Mouse (Mus musculus): ENCODE measurements around the gene Gigyf2. TPM values are rescaled to one million over a fixed set of nuclear protein-coding genes. Genes with fewer than 3 reads are reported as not detected.

The Gigyf2 gene
- polyA plus RNA-seq, 1 experiment = 14.4 TPM

DNA sequence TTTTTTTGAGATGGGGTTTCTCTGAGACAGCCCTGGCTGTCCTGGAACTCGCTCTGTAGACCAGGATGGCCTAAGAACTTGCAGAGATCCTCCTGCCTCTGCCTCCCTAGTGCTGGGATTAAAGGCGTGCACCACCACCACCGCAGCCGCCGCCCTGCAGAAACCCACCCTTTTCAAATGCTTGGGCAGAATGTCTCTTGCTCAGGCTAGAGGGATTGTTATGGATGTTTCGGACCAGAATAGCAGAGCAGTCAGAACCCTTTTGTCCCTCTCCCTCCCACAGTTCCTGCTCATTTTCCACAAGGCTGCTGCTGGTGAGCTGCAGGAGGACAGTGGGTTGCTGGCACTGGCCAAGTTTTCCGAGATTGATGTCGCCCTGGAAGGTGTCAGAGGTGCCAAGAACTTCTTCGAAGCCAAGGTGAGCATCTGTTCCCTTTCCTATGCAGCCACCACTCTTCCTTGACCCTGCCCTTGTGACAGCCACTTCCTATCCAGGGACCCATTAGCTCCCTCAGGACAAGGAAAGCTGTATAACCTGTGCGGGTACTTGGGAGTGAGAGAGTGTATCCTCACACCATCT, 29.4 kb upstream of the Gigyf2 start:
- Histone ChIP-seq H3K36me3 (ENCODE audit: control insufficient read depth, insufficient read depth) (no peaks in the 10 kb centered on the region), H3K4me3 (ENCODE audit: insufficient read depth, poor library complexity, severe bottlenecking) (no peak overlapping the region), H3K79me3 (ENCODE audit: low read depth) (no peaks in the 10 kb centered on the region), H3K27me3 (ENCODE audit: control insufficient read depth, insufficient read depth, insufficient read length) (peaks cover 11% of the 10 kb centered on the region), H3K79me2 (ENCODE audit: control insufficient read depth, insufficient read depth) (no peaks in the 10 kb centered on the region), H3ac (ENCODE audit: control insufficient read depth, insufficient read length, low read depth) (no peak overlapping the region)
- TF ChIP-seq USF1 (IDR thresholded peaks at IDR 0.05; ENCODE audit: low read depth) (no peak), CTCF (IDR thresholded peaks at IDR 0.05; ENCODE audit: control insufficient read depth, insufficient read depth, insufficient read length) (no peak), MYOD1 (IDR thresholded peaks at IDR 0.05; ENCODE audit: control insufficient read depth, insufficient read length, low read depth) (no peak), MAX (IDR thresholded peaks at IDR 0.05) (no peak)

DNA sequence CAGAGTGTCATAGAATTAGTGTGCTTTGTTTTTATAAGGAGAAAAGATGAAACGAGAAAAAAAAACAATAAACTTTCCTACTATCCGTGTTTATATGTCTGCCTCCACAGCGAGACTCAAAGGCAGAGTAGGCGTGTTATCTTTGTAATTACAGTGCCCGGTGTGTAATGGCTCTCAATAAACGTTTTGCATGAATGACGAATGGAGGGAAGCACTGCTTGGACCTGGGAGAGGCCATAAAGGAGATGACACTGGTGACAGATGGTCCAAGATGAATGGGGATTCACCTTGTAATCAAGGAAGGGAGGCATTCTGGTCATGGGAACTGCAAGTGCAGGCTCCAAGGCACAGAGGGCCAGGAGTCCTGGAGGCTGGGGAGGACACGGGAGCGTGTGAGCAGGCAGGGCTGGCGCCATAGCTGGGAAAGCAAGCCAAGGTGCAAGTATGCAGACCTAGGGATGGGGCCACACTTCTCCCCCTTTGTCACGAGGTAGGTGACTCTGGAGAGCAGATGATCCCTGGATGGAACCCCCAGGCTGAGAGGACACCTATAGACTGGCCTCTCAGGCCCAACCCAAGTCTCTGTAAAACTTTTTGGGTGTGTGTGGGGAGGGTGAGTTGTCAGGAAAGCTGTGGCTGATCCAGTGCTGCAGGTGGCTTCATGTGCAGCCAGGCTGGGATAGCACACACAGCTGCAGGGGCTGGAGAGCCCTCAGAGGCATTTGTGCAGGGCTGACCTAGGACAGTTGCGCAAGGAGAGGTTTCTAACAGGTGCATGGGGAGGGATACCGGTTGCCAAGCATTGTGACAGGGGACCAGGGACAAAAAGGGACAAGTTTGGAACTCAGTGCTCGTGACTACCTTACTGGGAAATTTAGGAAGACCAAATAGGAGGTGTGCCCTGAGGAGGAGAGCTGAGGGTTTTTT, 26.2 kb upstream of the Gigyf2 start:
- no peaks in the 10 kb centered on the region for H3K79me2 ChIP-seq (ENCODE audit: control insufficient read depth, insufficient read depth)
- TF ChIP-seq CEBPB (IDR thresholded peaks at IDR 0.05; ENCODE audit: low read depth) (no peak), MYOD1 (IDR thresholded peaks at IDR 0.05; ENCODE audit: control insufficient read depth, insufficient read length, low read depth) (no peak), USF1 (IDR thresholded peaks at IDR 0.05; ENCODE audit: low read depth) (no peak), CTCF (IDR thresholded peaks at IDR 0.05; ENCODE audit: control insufficient read depth, insufficient read depth, insufficient read length) (no peak), MAX (IDR thresholded peaks at IDR 0.05) (no peak), FOSL1 (IDR thresholded peaks at IDR 0.05; ENCODE audit: insufficient read depth, low read length, poor library complexity, severe bottlenecking) (no peak), MYOG (IDR thresholded peaks at IDR 0.05; ENCODE audit: control insufficient read depth, extremely low read depth, insufficient read length) (no peak)
- peaks cover 11% of the 10 kb centered on the region for H3K27me3 ChIP-seq (ENCODE audit: control insufficient read depth, insufficient read depth, insufficient read length)
- H3K79me3 ChIP-seq (ENCODE audit: low read depth) = no peaks in the 10 kb centered on the region
- no peaks in the 10 kb centered on the region for H3K36me3 ChIP-seq (ENCODE audit: control insufficient read depth, insufficient read depth)
- H3K4me3 ChIP-seq (ENCODE audit: insufficient read depth, poor library complexity, severe bottlenecking) = no peak overlapping the region
- no peak overlapping the region for H3ac ChIP-seq (ENCODE audit: control insufficient read depth, insufficient read length, low read depth)

DNA sequence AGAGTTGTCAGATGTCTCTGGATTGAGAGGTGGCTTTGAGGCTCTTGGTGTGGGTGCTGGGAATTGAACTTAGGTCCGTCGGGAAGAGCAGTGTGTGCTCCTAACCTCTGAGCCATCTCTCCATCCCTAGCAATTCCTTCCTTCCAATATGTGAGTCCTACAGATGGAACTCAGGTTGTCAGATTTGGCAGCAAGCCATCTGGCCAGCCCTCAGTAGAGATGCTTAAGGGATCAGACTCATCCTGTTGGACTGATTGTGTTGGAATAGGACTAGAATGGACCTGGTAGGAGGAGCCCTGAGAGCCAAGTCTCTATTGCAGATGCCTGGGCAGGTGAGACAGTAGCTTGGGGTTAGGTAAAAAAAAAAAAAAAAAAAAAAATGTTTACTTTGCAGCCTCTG, 24.8 kb upstream of the Gigyf2 start:
- no peak overlapping the region for H3ac ChIP-seq (ENCODE audit: control insufficient read depth, insufficient read length, low read depth)
- no peak overlapping the region for H3K4me3 ChIP-seq (ENCODE audit: insufficient read depth, poor library complexity, severe bottlenecking)
- H3K79me2 ChIP-seq (ENCODE audit: control insufficient read depth, insufficient read depth) = no peaks in the 10 kb centered on the region
- no peaks in the 10 kb centered on the region for H3K79me3 ChIP-seq (ENCODE audit: low read depth)
- H3K36me3 ChIP-seq (ENCODE audit: control insufficient read depth, insufficient read depth) = no peaks in the 10 kb centered on the region
- peaks cover 11% of the 10 kb centered on the region for H3K27me3 ChIP-seq (ENCODE audit: control insufficient read depth, insufficient read depth, insufficient read length)
- TF ChIP-seq MYOG (IDR thresholded peaks at IDR 0.05; ENCODE audit: control insufficient read depth, extremely low read depth, insufficient read length) (no peak), FOSL1 (IDR thresholded peaks at IDR 0.05; ENCODE audit: insufficient read depth, low read length, poor library complexity, severe bottlenecking) (no peak), CEBPB (IDR thresholded peaks at IDR 0.05; ENCODE audit: low read depth) (no peak), MAX (IDR thresholded peaks at IDR 0.05) (no peak), MYOD1 (IDR thresholded peaks at IDR 0.05; ENCODE audit: control insufficient read depth, insufficient read length, low read depth) (no peak), USF1 (IDR thresholded peaks at IDR 0.05; ENCODE audit: low read depth) (no peak), CTCF (IDR thresholded peaks at IDR 0.05; ENCODE audit: control insufficient read depth, insufficient read depth, insufficient read length) (no peak)

DNA sequence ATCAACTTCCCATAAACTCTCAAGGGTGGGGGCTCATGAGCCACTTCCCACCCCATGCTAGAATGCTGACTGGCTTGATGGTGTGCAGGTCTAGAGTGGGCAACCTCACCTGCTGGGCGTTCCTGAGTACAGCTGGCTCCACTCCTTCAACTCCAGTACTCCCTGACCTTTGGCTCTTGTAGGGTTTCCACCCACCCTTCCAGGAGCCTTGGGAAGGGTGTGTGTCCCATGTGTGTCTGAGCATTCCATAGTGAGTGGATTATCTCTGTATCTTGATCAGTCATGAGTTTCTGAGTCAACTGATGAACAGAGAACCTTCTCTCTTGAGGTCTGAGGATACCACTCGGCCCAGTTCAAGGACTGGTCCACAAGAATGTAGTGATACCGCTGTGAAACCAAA, 17.8 kb upstream of the Gigyf2 start:
- Histone ChIP-seq H3K79me3 (ENCODE audit: low read depth) (no peaks in the 10 kb centered on the region), H3K79me2 (ENCODE audit: control insufficient read depth, insufficient read depth) (no peaks in the 10 kb centered on the region), H3ac (ENCODE audit: control insufficient read depth, insufficient read length, low read depth) (no peak overlapping the region), H3K4me3 (ENCODE audit: insufficient read depth, poor library complexity, severe bottlenecking) (no peak overlapping the region), H3K36me3 (ENCODE audit: control insufficient read depth, insufficient read depth) (no peaks in the 10 kb centered on the region), H3K27me3 (ENCODE audit: control insufficient read depth, insufficient read depth, insufficient read length) (no peaks in the 10 kb centered on the region)
- TF ChIP-seq CTCF (IDR thresholded peaks at IDR 0.05; ENCODE audit: control insufficient read depth, insufficient read depth, insufficient read length) (no peak), MAX (IDR thresholded peaks at IDR 0.05) (no peak), MYOG (IDR thresholded peaks at IDR 0.05; ENCODE audit: control insufficient read depth, extremely low read depth, insufficient read length) (no peak), CEBPB (IDR thresholded peaks at IDR 0.05; ENCODE audit: low read depth) (no peak)

DNA sequence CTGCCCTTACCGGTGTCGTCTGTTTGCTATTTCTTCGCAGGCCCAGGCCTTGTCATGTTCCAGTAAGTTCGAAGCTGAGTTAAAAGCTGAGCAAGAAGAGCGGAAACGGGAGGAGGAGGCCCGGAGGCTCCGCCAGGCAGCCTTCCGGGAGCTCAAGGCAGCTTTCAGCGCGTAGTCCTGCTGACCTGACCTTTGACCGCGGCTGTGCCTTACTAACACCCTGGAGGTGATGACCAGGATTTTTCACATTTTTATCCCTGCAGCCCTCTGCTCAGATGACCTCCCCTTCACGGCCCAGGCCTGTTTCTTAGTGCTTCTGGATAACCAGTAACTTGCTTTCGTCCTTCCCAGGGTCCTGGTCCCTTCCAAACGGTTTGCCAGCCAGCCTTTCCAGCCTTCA, 17.2 kb upstream of the Gigyf2 start:
- TF ChIP-seq FOSL1 (IDR thresholded peaks at IDR 0.05; ENCODE audit: insufficient read depth, low read length, poor library complexity, severe bottlenecking) = no peak
- no peak for TF ChIP-seq USF1 (IDR thresholded peaks at IDR 0.05; ENCODE audit: low read depth)
- no peak for TF ChIP-seq CTCF (IDR thresholded peaks at IDR 0.05; ENCODE audit: control insufficient read depth, insufficient read depth, insufficient read length)
- TF ChIP-seq CEBPB (IDR thresholded peaks at IDR 0.05; ENCODE audit: low read depth) = no peak
- no peak for TF ChIP-seq MAX (IDR thresholded peaks at IDR 0.05)
- TF ChIP-seq MYOG (IDR thresholded peaks at IDR 0.05; ENCODE audit: control insufficient read depth, extremely low read depth, insufficient read length) = no peak
- TF ChIP-seq MYOD1 (IDR thresholded peaks at IDR 0.05; ENCODE audit: control insufficient read depth, insufficient read length, low read depth) = no peak
- Histone ChIP-seq H3K4me3 (ENCODE audit: insufficient read depth, poor library complexity, severe bottlenecking) (no peak overlapping the region), H3K79me2 (ENCODE audit: control insufficient read depth, insufficient read depth) (no peaks in the 10 kb centered on the region), H3ac (ENCODE audit: control insufficient read depth, insufficient read length, low read depth) (no peak overlapping the region), H3K27me3 (ENCODE audit: control insufficient read depth, insufficient read depth, insufficient read length) (no peaks in the 10 kb centered on the region), H3K36me3 (ENCODE audit: control insufficient read depth, insufficient read depth) (no peaks in the 10 kb centered on the region), H3K79me3 (ENCODE audit: low read depth) (no peaks in the 10 kb centered on the region)
